Mouse (Mus musculus) right cerebral cortex, adult 18-20 months (tissue): ENCODE data around the gene Ceacam16.
A peak's percentile ranks its signal among the peaks of the same experiment; 100 is the strongest.

ENCODE experiments used
- DNase-seq: peaks from one replicate; pipeline ENCODE4 v3.0.0; 2022; ENCODE audit warnings: mixed read lengths

The Ceacam16 gene

GRCm38 (mm10) chr7:19861199-19861598 lies at the start of gene Ceacam16:
Gene Ceacam16, minus strand, starts transcription at chr7:19861299.
- DNase-seq: no peak

GRCm38 (mm10) chr7:19910421-19911291 lies 49.6 kb upstream of the Ceacam16 start:
- DNase-seq: peak; percentile 65

- DNase-seq: no peak
Measured at GRCm38 (mm10) chr7:19889881-19890280, 28.8 kb upstream of the Ceacam16 start.

GRCm38 (mm10) chr7:19887849-19888248 lies 26.8 kb upstream of the Ceacam16 start, which contains the start of gene Ceacam19:
Gene Ceacam19, minus strand, starts transcription at chr7:19887965.
- no peak for DNase-seq

- DNase-seq: no peak
Measured at GRCm38 (mm10) chr7:19880754-19881153, 19.7 kb upstream of the Ceacam16 start.

GRCm38 (mm10) chr7:19876781-19877425 lies 15.8 kb upstream of the Ceacam16 start:
- DNase-seq: no peak

GRCm38 (mm10) chr7:19875948-19876682 lies 15.0 kb upstream of the Ceacam16 start:
- peak; percentile 36 for DNase-seq

- no peak for DNase-seq
Measured at GRCm38 (mm10) chr7:19871943-19872601, 11.0 kb upstream of the Ceacam16 start.

- DNase-seq: no peak
Measured at GRCm38 (mm10) chr7:19871137-19871621, 10.1 kb upstream of the Ceacam16 start.

- no peak for DNase-seq
Measured at GRCm38 (mm10) chr7:19867751-19868399, 6.8 kb upstream of the Ceacam16 start.

- DNase-seq: no peak
Measured at GRCm38 (mm10) chr7:19866490-19866889, 5.4 kb upstream of the Ceacam16 start.

- no peak for DNase-seq
Measured at GRCm38 (mm10) chr7:19865246-19866036, 4.3 kb upstream of the Ceacam16 start.

- no peak for DNase-seq
Measured at GRCm38 (mm10) chr7:19864241-19864640, 3.1 kb upstream of the Ceacam16 start.

- DNase-seq: no peak
Measured at GRCm38 (mm10) chr7:19859740-19860139, 1.4 kb downstream of the Ceacam16 start.

- DNase-seq: no peak
Measured at GRCm38 (mm10) chr7:19856283-19856682, 4.8 kb downstream of the Ceacam16 start.

GRCm38 (mm10) chr7:19855663-19856062 lies 5.4 kb downstream of the Ceacam16 start:
- no peak for DNase-seq

GRCm38 (mm10) chr7:19853526-19853925 lies 7.6 kb downstream of the Ceacam16 start:
- no peak for DNase-seq

GRCm38 (mm10) chr7:19851858-19852570 lies 9.1 kb downstream of the Ceacam16 start, which contains the start of gene Gm19345:
Gene Gm19345, plus strand, starts transcription at chr7:19852003.
- peak; percentile 24 for DNase-seq

GRCm38 (mm10) chr7:19844521-19845171 lies 16.5 kb downstream of the Ceacam16 start:
- DNase-seq: no peak

- DNase-seq: peak; percentile 47
Measured at GRCm38 (mm10) chr7:19843561-19843960, 17.5 kb downstream of the Ceacam16 start.
